Mouse (Mus musculus) CD4-positive, CD25-positive, alpha-beta regulatory T cell, adult 4 months (primary cell): Measurements from ENCODE around the gene Bahcc1. TPM values are rescaled to one million over a fixed set of nuclear protein-coding genes. Genes with fewer than 3 reads are reported as not detected.

ENCODE experiments used
- ATAC-seq: one replicate; pipeline ENCODE4 v1.8.0; 2017
- polyA plus RNA-seq, 2 experiments: library from polyadenylated mRNA; unstranded; fragments of 100-300 nt; shearing (Covaris generic); gene quantifications; one replicate each; pipeline ENCODE4 v1.2.1; 2017

Bahcc1 gene
- polyA plus RNA-seq, 2 experiments from 2014 or later = not detected

DNA sequence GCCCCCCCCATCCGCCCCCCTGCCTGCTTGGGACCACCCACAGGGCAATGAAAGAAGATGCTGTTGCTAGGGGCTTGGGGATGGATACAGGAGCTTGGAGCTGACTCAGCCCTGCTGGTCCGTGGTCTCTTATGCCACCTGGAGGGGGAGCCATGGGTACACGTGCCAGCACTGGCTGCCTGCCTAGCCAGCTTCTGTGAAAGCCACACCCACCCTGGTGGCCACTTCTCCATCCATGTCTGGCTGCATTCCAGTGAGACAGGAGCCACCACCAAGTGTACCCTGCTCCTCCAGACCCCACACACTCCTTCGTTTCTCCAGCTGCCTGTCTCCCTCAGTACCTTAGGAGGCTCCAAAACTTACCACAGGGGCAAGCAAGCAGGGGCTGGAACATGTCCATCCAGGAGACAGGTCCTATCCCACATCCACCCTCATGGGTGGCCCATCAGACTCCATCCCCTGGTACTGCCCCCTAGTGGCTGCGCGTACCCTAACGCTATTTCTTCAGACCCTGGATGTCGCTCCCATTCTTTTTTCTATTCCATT lies 29.7 kb downstream of the Bahcc1 start:
- ATAC-seq = no peak

DNA sequence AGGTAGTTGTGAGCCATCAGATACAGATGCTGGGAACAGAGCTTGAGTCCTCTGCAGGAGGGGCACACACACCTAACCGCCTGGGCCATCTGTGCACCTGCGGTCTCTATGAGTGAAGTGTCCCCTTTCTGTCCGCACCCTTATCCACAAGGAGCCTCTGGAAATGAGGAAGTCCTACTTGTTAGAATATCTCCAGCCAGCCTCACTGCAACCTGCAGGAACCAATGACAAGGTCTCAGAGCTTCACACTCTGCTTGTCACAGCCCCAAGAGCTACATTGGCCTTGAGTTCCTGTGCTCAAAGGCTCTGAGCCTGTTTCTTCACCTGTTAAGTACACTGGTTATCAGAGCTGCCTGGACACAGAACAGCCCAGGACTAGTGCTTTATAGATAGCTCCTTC lies 30.4 kb downstream of the Bahcc1 start:
- no peak for ATAC-seq

DNA sequence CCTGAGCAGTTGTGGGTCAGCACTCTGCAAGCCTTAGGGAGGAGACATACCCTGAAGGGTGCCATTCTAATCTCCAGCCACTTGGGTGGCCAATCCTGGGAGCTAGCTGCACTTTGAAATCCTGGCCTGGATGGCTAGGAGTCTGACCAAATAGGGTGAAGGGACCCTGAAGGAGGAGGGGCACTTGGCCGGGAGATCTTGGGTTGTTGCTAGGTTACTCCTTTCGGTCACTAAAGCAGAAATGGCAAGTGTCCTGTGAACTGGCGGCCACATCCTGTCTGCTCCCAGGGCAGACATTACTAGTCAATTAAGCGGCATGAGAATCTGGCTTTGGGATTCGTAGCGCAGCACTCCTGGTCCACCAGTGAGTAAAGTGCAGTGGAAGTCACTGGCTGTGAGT lies 31.3 kb downstream of the Bahcc1 start:
- ATAC-seq = no peak

DNA sequence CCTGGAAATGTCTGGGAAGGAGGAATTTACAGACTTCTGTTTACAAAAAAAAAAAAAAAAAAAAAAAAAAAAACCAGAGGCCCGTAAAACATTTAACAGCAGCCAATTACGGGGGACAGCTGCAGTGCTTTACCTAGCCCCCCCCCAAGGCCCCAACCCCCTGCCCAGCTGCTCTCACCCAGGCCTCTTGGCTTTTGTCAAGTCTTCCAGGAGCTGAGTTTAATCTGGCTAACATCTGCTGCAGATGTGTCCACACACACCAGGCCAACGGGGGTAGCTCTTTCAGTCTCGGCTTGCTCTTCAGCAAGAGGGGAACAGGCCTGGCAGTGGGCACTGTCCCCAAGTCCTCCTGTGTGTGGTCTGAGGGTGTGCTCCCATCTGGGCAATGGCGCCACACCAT lies 32.7 kb downstream of the Bahcc1 start:
- ATAC-seq = no peak

DNA sequence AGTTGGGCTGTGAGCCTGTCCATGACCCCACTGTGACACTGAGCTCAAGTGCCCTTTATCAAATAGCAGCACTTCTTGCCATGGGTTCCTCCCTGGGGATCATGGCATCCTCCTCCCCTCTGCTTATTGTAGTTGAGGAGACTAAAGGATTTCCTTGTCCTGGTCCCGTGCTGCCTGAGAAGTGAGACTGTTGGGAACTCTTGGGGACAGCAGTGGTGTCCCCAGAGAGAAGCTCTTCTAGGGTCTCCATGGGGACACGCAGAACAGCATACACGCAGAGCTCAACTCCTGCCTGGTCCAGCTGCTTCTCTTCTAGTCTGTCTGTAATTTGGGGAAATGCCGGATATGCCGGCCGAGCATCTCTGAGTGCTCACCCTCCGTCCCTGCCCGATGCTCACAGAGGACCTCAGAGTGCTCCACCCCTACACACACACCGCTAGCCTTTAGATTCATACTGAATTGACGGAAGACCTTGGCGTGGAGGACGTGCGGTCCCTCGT lies 33.6 kb downstream of the Bahcc1 start:
- no peak for ATAC-seq

DNA sequence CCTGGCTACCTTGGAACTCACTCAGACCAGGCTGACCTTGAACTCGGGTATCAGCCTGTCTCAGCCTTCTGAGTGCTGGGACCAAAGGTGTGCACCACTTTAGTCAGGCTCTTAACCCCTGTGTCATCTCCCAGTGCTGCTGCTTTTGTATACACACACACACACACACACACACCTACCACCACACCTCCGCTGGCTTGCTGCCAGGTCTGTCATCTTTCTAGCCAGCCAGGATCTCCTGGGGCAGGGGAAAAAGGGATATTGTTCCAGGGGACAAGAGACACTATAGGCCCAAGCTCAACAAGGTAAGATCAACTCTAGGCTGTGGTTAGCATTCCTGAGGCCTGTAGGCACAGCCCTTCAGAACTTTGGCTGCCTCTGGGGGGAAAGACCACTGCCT lies 34.5 kb downstream of the Bahcc1 start:
- no peak for ATAC-seq

DNA sequence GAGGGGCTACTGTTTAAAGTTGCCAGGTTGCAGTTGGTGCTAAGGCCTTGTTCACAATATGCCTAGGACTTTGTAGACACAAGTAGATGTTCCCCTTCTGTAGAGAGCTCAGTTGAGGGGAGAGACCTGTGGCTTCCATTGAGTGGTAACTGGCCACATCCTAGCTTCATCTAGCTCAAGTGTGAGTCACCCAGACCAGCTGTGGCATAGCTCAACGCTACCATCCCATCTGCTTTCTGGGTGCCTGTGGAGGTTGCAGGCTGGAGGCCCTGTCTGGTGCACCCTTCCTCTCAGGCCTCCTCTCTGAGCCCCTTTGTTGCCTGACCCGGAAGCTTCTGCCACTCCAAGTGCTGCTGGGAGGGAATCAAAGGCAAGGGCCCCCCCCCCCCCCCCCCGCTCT lies 34.9 kb downstream of the Bahcc1 start:
- ATAC-seq = no peak

DNA sequence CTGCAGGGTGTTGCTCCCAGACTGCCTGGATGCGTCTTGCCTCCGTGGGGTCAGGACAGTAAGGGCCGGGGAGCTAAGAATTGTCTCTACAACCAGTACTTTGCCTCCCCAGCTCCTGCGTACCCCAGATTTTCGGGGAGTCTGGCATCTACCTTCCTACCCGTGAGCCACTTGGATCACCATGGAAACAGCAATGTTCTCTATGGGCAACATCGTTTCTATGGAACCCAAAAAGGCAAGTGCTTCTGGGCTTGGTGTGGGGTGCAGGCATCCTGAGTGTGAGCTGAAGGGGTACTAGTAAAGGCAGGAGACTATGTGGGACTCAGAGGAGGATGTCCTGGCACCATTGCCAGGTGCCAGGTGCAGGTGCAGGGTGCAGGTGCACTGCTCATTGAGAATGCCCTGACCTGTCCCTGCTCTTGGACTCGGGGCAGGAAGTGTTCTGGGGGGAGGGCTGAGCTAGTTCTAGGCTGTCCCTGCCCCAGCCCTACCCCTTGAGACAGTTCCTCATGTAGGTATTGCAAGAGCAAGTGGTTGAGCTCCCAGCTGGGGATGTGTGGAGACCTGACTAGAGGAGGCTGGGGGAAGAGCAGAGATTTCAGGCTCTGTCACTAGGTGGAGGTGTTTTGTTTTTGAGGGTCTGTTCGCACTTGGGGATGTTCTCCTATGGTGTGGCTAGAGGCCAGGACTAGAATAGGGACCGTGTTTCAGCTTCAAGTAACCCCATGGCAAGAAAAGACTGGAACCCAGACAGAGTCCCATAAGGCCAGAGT lies 35.6 kb downstream of the Bahcc1 start:
- ATAC-seq = no peak

DNA sequence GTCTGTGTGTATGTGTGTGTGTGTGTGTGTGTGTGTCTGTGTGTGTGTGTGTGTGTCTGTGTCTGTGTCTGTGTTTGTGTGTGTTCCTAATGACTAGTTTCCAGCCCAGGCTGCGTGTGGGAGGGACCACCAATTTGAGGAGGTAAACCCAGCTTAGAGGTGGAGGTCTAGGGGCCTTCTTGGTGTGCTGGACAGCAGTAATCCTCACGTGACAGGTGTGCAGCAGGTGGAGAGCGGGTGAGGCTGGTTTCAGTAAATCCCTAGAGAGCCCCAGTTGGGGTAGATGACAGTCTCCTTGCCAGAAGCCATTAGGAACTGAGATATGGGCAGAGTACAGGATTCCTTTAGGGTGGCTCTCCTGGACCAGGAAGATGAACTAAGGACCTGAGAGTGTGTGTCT lies 36.3 kb downstream of the Bahcc1 start:
- no peak for ATAC-seq

DNA sequence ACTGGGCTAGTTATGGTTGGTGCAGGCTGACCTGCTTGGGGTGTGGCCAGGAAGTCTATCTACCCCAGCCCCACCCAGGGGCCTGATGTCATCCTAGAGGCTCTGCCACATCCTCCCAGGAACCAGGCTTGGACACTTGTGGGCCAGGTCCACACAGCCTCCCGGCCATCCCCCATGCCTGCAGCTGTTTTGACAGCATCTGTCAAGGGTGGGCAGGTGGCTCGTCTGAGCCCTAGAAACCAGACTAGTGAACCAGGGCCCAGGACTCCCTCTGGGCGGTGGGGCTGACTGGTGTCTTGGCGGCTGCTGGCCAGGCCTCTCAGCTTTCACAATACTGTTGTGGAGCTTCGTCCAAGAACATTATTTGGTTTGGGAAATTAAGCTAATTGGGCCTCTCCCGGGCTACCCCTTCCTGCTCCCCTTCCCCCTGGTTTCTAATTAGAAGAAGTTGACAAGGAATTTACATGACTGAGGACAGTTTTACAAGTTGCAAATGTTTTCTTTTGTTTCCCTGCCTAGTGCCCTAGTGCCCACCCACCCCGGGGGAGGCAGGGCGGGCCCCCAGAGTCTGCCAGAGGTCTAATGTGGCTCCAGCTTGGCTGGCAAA lies 36.9 kb downstream of the Bahcc1 start:
- no peak for ATAC-seq

DNA sequence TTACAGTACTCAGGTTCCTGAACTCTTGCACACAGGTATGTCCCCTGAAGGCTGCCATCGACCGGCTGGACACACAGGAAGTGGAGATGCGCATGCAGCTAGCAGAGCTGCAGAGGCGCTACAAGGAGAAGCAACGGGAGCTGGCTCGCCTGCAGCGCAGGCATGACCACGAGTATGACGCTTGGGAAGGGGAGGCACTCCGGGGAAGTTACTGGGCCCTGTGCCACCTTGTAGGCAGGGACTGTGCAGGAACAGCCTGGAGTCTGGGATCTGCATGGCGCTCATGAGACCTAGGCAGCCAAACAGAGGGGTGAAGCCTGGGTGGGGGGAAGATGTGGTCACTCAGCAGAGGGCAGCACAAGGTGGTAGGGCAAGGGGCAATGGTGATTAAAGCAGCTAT lies 46.6 kb downstream of the Bahcc1 start:
- ATAC-seq = no peak

DNA sequence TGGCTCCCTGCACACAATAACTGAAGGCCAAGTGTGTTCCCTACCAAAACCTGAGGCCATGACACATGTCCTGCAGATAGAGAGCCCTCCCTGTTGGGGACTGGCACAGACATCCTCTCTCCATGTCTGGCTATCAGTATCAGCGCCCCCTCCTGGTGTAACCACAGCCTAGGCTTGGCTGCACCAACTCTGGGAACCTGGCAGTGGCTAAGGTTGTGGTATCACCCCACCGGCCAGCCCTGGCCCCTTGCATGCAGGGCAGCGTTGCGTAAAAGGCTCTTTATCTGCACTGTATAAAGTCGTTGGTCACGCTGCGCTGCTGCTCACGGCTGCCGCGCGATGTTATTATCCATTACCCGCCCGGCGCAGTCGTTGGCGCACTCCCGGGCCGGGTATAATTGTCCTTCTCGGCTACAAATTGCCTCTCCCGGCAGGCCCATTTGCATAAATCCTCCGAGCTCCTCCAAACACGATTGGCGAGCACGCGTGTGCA lies 47.6 kb downstream of the Bahcc1 start:
- no peak for ATAC-seq

DNA sequence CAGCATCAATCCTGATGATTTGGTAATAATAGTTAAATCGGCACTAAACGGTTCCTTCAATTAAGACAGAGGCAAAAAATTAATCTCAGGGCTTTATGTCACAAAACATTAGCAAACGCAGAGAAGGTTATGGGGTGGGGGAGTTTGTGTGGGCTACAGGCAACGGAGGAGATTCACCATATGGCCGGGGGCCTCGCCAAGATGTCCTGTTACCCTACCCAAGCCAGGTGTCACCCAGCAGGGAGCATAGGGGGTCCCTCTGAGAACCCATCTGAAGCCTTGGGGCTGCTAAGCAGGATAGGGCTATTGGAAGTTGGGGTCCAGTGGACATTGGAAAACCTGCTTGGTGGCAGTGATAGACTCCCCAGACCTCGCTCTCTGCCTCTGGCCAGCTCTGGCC lies 48.0 kb downstream of the Bahcc1 start:
- no peak for ATAC-seq

DNA sequence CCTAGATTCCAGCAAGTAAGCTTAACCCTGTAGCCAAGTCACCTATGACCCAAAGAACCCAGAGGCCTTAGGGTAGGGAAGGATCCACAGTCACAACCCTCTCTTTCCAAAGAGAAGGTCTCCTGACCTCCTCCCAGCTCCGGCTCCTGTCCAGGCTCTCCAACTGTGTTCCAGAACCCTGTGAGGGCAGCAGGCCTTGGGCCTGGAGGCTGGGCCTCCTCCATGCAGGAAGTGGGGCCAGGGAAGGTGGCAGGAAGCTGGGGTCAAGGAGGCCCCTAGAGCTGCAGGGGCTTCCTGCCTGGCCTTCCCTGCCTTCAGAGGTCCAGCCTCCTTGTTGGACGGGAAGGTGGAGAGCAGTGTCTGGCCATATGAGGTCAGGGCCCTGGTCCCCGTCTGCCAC lies 48.5 kb downstream of the Bahcc1 start:
- no peak for ATAC-seq

DNA sequence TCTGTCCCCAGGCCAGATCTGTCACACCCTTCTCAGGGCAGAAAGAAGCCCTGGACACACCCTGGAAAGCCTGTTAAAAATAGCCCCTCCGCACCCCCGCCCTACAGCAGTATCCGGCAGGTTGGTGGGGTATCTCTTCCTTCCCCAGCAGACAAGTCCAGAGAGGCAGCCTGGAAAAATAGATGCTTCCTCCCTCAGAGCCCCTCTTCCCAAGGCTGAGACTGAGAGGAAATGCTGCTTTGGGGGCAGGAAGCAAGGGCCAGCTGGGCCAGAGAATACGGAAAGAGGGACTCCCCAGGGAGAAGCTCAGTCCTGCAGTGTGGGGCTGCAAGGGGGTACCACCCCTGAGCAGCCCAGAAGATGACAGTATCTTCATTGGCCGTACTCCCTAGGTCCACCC lies 50.8 kb downstream of the Bahcc1 start:
- ATAC-seq = no peak

DNA sequence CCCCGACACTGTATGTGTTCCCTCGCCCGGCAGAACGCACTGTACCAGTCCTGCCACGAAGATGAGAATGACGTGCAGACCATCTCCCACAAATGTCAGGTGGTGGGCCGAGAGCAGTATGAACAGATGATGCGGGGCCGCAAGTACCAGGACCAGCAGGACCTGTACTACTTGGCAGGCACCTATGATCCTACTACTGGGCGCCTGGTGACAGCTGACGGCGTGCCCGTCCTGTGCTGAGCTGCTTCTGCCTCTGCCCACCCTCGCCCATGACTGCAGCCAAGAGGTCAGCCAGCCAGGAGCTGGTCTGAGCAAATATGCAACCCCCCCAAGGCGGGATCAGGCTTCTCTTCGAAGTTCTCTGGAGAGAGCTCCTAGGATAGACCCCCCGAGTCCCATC lies 56.9 kb downstream of the Bahcc1 start:
- ATAC-seq = no peak

DNA sequence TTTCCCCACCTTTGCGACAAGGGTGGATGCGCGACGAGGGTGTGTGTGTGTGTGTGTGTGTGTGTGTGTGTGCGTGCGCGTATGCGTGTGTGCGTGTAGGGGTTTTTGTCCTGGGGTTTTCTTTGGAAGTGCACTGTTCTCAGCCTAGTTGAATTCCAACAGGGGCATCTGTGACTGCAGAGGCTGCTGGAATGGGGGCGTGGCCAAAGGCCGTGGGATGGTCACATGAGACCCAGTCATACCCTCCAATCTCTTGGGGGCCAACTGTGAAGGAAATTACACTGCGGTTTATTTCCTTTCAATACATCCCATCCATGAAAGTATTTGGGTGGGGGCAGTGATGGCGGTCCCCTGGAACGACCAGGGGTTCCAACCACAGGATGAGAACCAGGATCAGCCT lies 57.5 kb downstream of the Bahcc1 start:
- no peak for ATAC-seq

DNA sequence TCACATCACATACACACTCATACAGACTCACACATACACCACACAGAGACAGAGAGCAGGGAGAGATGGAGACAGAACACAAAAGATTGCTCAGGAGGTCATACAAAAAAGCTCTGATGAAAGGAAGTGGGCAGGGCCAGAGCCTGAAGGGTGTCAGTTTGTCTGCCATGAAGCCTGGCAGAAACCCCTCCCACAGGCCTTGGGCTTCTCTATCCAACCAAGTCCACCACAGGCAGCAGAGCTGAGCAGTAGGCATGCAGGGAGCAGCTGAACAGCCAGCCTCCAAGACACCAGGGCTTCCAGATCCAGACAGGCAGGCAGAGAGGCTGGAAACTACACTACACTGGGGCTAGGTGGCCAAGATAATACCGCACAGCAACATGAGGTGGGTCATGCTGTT lies 61.0 kb downstream of the Bahcc1 start:
- ATAC-seq = no peak

DNA sequence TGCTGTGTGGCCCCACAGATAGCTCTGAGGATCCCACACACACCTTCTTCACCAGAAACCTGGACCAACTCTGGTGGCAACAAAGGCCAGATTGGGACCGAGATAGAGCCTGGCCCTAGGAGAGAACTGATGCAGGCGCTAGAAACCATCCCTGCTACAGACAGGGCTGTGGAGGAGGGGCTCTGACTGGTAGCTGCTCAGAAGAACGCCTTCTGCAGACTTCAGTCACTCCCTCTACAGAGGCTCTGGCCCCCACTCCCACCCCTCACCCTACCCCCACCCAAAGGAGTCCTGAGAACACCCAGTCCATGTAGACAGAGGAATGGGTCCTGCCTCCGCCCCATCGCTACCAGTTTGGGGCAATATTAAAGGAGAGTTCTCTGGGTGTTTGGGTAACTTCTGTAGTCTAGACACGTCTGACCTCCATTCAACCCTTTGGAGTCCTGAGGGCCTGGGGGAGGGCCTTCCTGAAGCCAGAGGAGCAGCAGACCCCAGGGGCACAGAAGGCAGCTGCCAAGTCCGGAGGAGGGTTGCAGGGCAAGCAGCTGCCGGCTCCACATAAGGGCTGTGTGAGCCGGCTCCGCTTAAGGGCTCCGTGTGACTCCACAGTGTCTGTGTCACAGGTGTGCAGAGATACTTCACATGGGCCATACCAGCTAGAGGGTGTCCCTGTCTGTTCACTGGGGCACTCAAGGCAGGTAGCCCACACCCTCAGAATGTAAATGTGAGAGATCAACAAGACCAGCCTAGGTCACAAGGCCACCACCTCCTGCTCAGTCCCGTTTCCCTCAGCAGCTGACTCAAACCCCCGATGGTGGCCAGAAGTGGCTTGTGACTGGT lies 63.8 kb downstream of the Bahcc1 start:
- ATAC-seq = no peak

DNA sequence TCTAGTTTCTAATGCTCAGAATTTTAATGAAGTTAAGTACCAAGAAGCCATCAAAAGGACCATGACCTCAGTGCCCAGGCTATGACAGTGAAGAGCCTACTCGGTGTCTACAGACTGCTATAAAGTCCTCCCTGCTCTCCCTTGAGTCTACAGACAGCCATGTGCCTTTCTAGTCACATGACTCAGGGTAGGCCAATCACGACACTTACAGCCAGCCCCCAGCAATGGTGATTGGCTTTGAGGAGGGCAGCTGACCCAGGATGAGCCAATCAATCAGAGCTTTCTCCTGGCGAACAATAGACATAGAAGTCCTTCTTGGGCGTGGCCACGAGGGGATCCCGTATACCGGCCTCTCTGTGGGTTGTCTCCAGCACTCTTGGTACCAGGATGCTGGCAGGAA lies 65.0 kb downstream of the Bahcc1 start:
- no peak for ATAC-seq

DNA sequence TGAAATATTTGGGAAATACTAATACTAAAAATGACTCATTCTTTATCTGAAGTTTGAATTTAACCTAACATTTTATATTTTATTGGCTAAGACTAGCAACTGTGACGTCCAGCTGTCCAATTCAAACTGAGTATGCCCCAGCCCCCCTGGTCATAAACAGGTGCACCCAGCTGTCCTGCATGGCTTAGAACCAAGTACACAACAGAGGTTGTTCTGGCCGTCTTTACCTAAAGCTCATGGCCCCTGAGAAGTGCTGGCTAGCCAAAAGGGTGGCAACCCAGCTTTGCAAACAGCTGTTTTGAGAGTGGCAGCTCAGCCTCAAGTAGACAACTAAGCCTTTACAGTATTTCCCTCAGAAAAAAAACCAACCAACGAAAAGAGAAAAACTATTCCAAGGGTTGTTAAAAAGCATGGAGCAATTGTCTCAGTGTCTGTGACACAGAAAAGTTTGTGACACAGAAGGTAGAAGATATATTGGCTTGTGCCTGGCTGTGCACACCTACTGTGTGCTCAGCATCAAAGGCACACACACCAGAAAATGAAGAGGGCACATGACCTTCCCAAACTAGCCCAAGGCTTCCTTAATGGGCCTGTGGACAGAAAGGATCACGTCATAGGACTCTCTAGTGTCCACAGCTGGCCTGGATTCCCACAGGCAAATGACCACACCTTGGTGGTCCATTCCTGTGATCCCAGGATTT lies 65.8 kb downstream of the Bahcc1 start:
- no peak for ATAC-seq

DNA sequence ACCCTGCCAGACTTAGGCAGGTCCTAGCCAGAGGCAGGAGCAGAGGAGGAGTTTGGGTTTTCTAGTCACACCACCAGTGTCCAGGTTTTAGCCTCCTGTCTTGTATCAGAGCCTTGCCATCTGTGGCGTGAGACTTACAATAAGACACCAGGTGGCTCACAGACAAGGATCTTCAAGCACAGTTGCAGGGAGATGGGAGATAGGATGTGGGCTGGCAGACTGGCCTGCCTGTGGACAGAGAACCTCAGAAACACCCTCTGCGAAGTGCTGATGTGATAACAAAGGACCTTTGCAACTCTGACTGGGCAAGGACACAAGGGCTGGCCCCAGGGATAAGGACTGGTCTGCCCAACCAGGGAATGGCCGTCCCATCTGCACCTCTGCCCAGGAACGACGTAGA lies 66.7 kb downstream of the Bahcc1 start:
- no peak for ATAC-seq

DNA sequence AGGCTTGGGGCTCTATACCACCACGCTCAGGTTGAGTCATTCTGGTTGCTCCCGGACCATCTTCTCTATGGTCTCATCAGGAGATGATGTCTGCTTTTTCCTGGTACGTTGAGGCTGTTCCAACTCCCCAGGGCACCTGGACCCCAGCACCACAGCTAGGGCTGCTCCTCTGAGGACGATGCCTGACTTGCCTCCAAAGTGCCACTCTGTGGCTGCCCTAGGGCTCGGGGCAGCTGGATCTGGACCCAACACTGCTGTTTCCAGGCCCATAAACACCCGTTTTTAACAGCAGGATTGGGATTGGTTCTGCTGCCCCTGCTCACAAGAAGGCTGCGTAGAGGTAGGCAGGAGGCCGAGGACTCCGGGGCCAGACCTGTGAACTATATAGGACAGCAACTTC lies 70.4 kb downstream of the Bahcc1 start:
- ATAC-seq = no peak
